Mouse (Mus musculus): ENCODE results near the gene Zkscan5.

- TF ChIP-seq CTCF (IDR thresholded peaks at IDR 0.05; ENCODE audit: borderline replicate concordance, insufficient read depth, low read length) (no peak), POLR2A (IDR thresholded peaks at IDR 0.05; ENCODE audit: low read depth, low read length) (no peak)
These were observed 39.2 kb upstream of the Zkscan5 start for GRCm38 (mm10) chr5:145165184-145165583.

All from embryonic fibroblast, embryonic 13.5 days (primary cell).